Mouse (Mus musculus) liver, adult 2 months (tissue): ENCODE results near the gene Lgals3bp. TPM values are rescaled to one million over a fixed set of nuclear protein-coding genes. Genes with fewer than 3 reads are reported as not detected.

Source experiments
- DNase-seq: peaks from one replicate; pipeline ENCODE4 v3.0.0-alpha.2; 2011; ENCODE audit warnings: low read depth, low spot score; ENCODE audit errors: extremely low read depth
- H3K27ac ChIP-seq: fragments of 200-500 bp; replicated peaks from 2 replicates; pipeline ENCODE4 v1.5.1; 2012; ENCODE audit warnings: low read depth, mild to moderate bottlenecking, control low read depth, inconsistent platforms, low read length; ENCODE audit not compliant: insufficient read depth
- H3K27me3 ChIP-seq: fragments of 200-500 bp; 2 replicates; pipeline ENCODE4 v1.6.1; 2012; ENCODE audit warnings: mild to moderate bottlenecking, moderate library complexity, low read length, inconsistent platforms; ENCODE audit not compliant: control insufficient read depth, insufficient read depth
- H3K36me3 ChIP-seq: fragments of 200-500 bp; 2 replicates; pipeline ENCODE4 v1.6.1; 2012; ENCODE audit warnings: low read length, inconsistent platforms; ENCODE audit not compliant: control insufficient read depth, insufficient read depth
- H3K4me1 ChIP-seq: fragments of 200-500 bp; 2 replicates; pipeline ENCODE4 v1.6.1; 2011; ENCODE audit warnings: low read length; ENCODE audit not compliant: control insufficient read depth, insufficient read depth
- H3K4me3 ChIP-seq: fragments of 200-500 bp; 2 replicates; pipeline ENCODE4 v1.5.1; 2011; ENCODE audit warnings: low read depth, mild to moderate bottlenecking, control low read depth, low read length, moderate library complexity; ENCODE audit not compliant: insufficient read depth
- H3K79me2 ChIP-seq: fragments of 200-500 bp; 2 replicates; pipeline ENCODE4 v1.6.1; 2012; ENCODE audit warnings: inconsistent platforms, mild to moderate bottlenecking, low read length, moderate library complexity; ENCODE audit not compliant: control insufficient read depth, insufficient read depth
- H3K9ac ChIP-seq: fragments of 200-500 bp; 2 replicates; pipeline ENCODE4 v1.6.1; 2012; ENCODE audit warnings: low read depth, mild to moderate bottlenecking, control low read depth, inconsistent platforms, low read length
- CTCF ChIP-seq: fragments of 200-500 bp; IDR thresholded peaks from 2 replicates; pipeline ENCODE4 v1.5.1; 2011; ENCODE audit warnings: low read depth, low read length, control low read depth
- POLR2A ChIP-seq: fragments of 200-500 bp; IDR thresholded peaks from 2 replicates; pipeline ENCODE4 v1.6.1; 2011; ENCODE audit warnings: low read length, control low read depth; ENCODE audit not compliant: insufficient read depth; ENCODE audit errors: extremely low read depth
- WGBS: fragments of 180-500 bp; shearing (Covaris S2); methylation state at CpG from one replicate; pipeline ENCODE4 v1.1.7; 2018; 5-methylcytosine and 5-hydroxymethylcytosine counted together
- polyA plus RNA-seq: library from polyadenylated mRNA; depleted of rRNA; stranded (reverse); fragments of >200 nt; gene quantifications from 2 replicates; pipeline ENCODE4 v1.2.3, GENCODE M21; 2012
- total RNA-seq: library from RNA; depleted of rRNA; stranded (reverse); fragments of >200 nt; gene quantifications from 2 replicates; pipeline ENCODE4 v1.2.3, GENCODE M21; 2014

Lgals3bp gene
- total and polyA plus RNA-seq, 2 experiments = 20.2 to 216 TPM

GRCm38 (mm10) chr11:118369657-118370056, 32.2 kb downstream of the Lgals3bp start:
- Histone ChIP-seq H3K9ac (no peak overlapping the region), H3K27me3 (no peaks in the 10 kb centered on the region), H3K79me2 (no peaks in the 10 kb centered on the region), H3K36me3 (no peaks in the 10 kb centered on the region), H3K4me3 (no peak overlapping the region), H3K4me1 (no peaks in the 10 kb centered on the region), H3K27ac (no peak overlapping the region)
- DNase-seq = no peak
- WGBS = 76% methylated on average over 8 of the region's 8 CpGs
- TF ChIP-seq POLR2A (no peak), CTCF (no peak)

DNA sequence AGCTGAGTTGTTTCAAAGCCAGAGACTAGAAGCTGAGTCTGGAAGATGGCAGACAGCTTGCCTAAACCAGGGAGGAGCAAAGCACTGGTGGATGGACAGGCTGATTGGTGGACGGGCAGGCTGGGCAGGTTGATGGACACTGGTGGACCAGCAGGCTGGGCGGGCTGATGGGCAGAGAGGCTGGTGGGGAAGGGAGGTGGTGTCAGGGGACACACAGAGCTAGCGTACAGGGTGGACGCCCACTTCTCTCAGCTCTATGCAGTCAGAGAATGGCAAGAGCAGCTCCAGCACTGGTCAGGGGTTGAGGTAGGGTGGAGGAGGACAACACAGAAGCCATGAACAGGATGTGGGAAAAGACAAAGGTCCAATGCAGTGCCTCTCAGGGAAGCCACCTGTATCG, 32.6 kb downstream of the Lgals3bp start:
- TF ChIP-seq CTCF (no peak), POLR2A (no peak)
- no peaks in the 10 kb centered on the region for H3K27me3 ChIP-seq
- H3K9ac ChIP-seq = no peak overlapping the region
- no peaks in the 10 kb centered on the region for H3K4me1 ChIP-seq
- no peaks in the 10 kb centered on the region for H3K36me3 ChIP-seq
- no peak overlapping the region for H3K4me3 ChIP-seq
- H3K27ac ChIP-seq = no peak overlapping the region
- no peak for DNase-seq
- no peaks in the 10 kb centered on the region for H3K79me2 ChIP-seq
- 74% methylated on average over 5 of the region's 5 CpGs for WGBS

DNA sequence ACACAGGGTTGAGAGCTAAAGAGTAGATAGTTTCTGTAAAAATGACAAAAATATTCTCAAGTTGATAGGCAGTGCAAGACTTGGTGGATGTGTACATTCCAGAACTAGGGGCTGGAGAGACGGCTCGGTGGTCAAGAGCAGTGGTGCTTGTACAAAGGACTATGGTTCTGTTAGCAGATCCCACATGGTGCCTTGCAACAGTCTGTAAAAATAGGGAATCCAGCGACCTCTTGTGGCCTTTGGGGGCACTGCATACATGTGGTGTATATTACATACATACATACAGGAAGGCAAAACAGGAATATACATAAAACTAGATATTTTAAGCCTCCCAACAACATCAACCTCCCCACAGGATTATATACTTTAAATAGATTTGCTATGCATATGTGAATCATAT, 33.6 kb downstream of the Lgals3bp start:
- Histone ChIP-seq H3K79me2 (no peaks in the 10 kb centered on the region), H3K27ac (no peak overlapping the region), H3K9ac (no peak overlapping the region), H3K4me3 (no peak overlapping the region), H3K27me3 (no peaks in the 10 kb centered on the region), H3K4me1 (no peaks in the 10 kb centered on the region), H3K36me3 (no peaks in the 10 kb centered on the region)
- WGBS = 65% methylated on average over 3 of the region's 3 CpGs
- TF ChIP-seq CTCF (no peak), POLR2A (no peak)
- no peak for DNase-seq

DNA sequence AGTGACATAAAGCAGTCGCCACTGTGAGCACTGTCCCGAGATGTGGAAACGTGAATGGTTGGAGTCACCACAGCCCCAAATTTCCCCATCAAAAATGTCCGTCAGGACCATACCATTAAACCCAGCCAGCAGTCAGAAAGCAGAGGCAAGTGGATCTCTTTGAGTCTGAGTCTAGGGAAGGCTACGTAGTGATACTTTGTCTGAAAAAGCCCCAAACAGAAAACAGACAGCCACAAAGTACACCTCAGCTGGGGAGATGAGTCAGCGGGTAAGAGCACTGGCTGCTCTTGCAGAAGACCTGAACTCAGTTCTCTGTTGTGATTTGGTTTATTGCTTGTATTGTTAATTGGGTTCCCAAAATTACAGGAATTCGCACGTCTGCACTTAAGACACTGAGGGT, 35.3 kb downstream of the Lgals3bp start:
- TF ChIP-seq POLR2A (no peak), CTCF (no peak)
- WGBS = 88% methylated on average over 8 of the region's 8 CpGs
- no peaks in the 10 kb centered on the region for H3K27me3 ChIP-seq
- H3K36me3 ChIP-seq = no peaks in the 10 kb centered on the region
- no peak overlapping the region for H3K9ac ChIP-seq
- no peak for DNase-seq
- no peaks in the 10 kb centered on the region for H3K4me1 ChIP-seq
- H3K79me2 ChIP-seq = no peaks in the 10 kb centered on the region
- H3K27ac ChIP-seq = no peak overlapping the region
- H3K4me3 ChIP-seq = no peak overlapping the region

DNA sequence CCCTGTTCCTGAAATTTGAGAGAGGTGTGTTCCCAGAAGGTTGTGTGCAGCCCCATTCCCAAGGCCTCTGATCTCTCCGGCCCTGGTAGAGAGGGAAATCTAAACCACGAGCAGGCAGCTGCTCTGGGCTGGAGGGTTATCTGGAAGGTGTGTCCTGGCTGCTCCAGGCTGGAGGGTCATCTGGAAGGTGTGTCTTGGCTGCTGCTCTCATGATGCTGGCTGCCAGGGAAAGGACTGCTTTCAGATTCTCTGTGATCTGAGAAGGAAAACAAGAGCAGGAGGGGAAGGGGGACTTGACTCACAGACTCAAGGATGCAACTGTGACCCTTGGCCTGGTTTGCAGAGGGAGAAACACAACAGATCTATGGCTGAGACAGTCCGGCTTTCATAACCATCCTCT, 35.8 kb downstream of the Lgals3bp start:
- no peaks in the 10 kb centered on the region for H3K36me3 ChIP-seq
- no peak for TF ChIP-seq CTCF
- no peak for TF ChIP-seq POLR2A
- no peaks in the 10 kb centered on the region for H3K27me3 ChIP-seq
- no peak overlapping the region for H3K9ac ChIP-seq
- no peak for DNase-seq
- H3K79me2 ChIP-seq = no peaks in the 10 kb centered on the region
- no peak overlapping the region for H3K4me3 ChIP-seq
- H3K27ac ChIP-seq = no peak overlapping the region
- H3K4me1 ChIP-seq = no peaks in the 10 kb centered on the region
- 67% methylated on average over 3 of the region's 3 CpGs for whole genome bisulfite sequencing

DNA sequence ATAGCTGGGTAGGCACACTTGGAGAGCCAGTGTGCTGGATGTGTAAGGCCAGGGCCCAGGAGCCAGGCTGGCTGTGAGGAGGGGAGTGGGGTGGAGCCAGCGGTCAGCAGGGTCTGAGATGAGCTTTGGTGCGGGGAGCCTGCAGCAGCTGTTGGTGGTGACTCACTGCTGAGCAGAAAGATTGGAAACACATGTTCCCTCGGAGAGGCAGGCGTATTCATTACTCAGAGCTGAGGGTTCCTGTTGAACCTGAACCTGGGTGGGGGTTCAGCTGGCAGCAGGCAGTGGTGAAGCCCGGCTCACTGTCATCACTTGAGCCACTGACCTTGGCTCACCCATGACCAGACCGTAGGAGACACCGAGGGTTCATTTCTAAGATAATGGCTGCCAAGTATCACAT, 36.7 kb downstream of the Lgals3bp start:
- Histone ChIP-seq H3K27ac (no peak overlapping the region), H3K27me3 (no peaks in the 10 kb centered on the region), H3K9ac (no peak overlapping the region), H3K79me2 (no peaks in the 10 kb centered on the region), H3K4me3 (no peak overlapping the region), H3K4me1 (no peaks in the 10 kb centered on the region), H3K36me3 (no peaks in the 10 kb centered on the region)
- no peak for DNase-seq
- WGBS = 83% methylated on average over 7 of the region's 7 CpGs
- no peak for TF ChIP-seq POLR2A

- no peaks in the 10 kb centered on the region for H3K79me2 ChIP-seq
- 85% methylated on average over 4 of the region's 4 CpGs for WGBS
- H3K36me3 ChIP-seq = no peaks in the 10 kb centered on the region
- H3K27me3 ChIP-seq = no peaks in the 10 kb centered on the region
- no peak overlapping the region for H3K27ac ChIP-seq
- TF ChIP-seq POLR2A = no peak
- no peak for TF ChIP-seq CTCF
- H3K9ac ChIP-seq = no peak overlapping the region
- no peak overlapping the region for H3K4me3 ChIP-seq
- H3K4me1 ChIP-seq = no peaks in the 10 kb centered on the region
- no peak for DNase-seq
These were observed 37.9 kb downstream of the Lgals3bp start for GRCm38 (mm10) chr11:118364021-118364420.
